8 mouse cellular contexts compared by ENCODE assay signal in the genomic region with DNA sequence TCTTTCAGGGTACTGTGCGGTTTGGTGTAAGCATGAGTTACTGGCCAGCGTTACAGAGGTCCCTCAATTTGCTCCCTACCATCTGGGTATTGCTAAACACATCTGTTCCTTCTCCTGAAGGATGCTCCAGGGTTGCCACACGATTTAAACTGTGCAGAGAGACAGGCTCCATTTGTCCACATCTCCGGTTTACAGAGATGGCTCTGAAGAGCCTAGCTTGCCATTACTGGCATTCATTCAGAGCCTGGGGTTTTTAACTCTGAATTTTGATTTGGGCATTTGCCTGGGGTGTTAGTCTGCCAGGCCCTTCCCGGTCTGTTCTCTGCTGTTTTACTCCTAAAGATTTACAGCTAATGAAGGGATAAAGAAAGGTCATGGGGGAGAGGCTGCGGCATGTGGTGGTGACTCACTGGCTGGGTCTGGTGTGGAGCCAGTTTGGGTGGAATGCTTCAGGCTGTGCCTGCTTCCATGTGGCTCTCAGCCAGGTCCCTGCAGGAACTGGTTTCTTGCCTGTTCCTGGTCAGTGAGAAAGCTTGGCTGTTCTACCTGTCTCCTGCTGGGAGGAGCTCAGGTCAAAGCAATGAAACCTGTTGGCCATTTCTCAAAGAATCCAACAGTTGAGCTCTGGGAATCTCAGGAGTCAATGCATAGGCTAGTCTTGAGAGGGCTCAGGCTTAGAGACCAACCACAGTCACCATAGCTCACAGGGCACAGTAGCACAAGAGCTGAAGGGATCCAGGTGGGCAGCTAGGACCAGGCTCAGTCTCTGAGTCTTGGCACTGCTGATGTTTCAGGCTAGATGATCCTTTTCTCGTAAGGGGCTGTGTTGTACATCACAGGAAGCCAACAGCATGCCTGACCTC.
DNase-seq lines count a peak whose midpoint lies in the region; ATAC-seq and TF ChIP-seq lines count a peak whose summit lies in the region.

No protein-coding gene starts in this region.

- peak; percentile 99 for DNase-seq in 3T3-L1 (ENCODE audit: low read depth, low spot score)
- peak; percentile 93 for DNase-seq in adrenal gland, adult 8-10 months
- peak; percentile 81 to 86 for DNase-seq in heart, postnatal 14 days
- peak; percentile 64 to 83 for DNase-seq in kidney, postnatal 4 days
- peak; percentile 71 for DNase-seq in midbrain, postnatal 0 days (ENCODE audit: low spot score)
- DNase-seq in yolk sac, embryonic 10.5 days (ENCODE audit: low spot score): peak; percentile 59
- no peak for DNase-seq in liver

- H3K4me2 ChIP-seq in forebrain, embryonic 12.5 days: no peak overlapping the region
- H3K4me2 ChIP-seq in midbrain, postnatal 0 days (ENCODE audit: low read depth, low read length, poor library complexity, severe bottlenecking): no peak overlapping the region

- intact Hi-C loops in heart, postnatal 14 days (cut with DNase I): no loop called here

- no peak for TF ChIP-seq CTCF in midbrain, postnatal 0 days (IDR thresholded peaks at IDR 0.05)

- H3K4me3 ChIP-seq in forebrain, embryonic 12.5 days (replicated peaks): no peak overlapping the region
- no peak overlapping the region for H3K4me3 ChIP-seq in midbrain, postnatal 0 days (ENCODE audit: low read depth, low read length)

- ATAC-seq in forebrain, embryonic 12.5 days (ENCODE audit: low FRiP score): peak; percentile 51; the same call in 1 of the 2 replicates
- ATAC-seq in midbrain, postnatal 0 days (ENCODE audit: low FRiP score): peak; percentile 71

- no peaks in the 10 kb centered on the region for H3K36me3 ChIP-seq in forebrain, embryonic 12.5 days (replicated peaks)
- no peaks in the 10 kb centered on the region for H3K36me3 ChIP-seq in midbrain, postnatal 0 days (ENCODE audit: insufficient read depth, low read length)

- no peak overlapping the region for H3K9ac ChIP-seq in forebrain, embryonic 12.5 days
- H3K9ac ChIP-seq in midbrain, postnatal 0 days (replicated peaks; ENCODE audit: low read length, poor library complexity, severe bottlenecking): no peak overlapping the region

- 62% methylated on average over 7 of the region's 7 CpGs for whole genome bisulfite sequencing in forebrain, embryonic 12.5 days
- 58% methylated on average over 7 of the region's 7 CpGs for WGBS in midbrain, postnatal 0 days

- H3K4me1 ChIP-seq in forebrain, embryonic 12.5 days: peaks cover 8% of the 10 kb centered on the region
- H3K4me1 ChIP-seq in midbrain, postnatal 0 days (ENCODE audit: insufficient read depth, low read length): no peaks in the 10 kb centered on the region

- no peaks in the 10 kb centered on the region for H3K9me3 ChIP-seq in forebrain, embryonic 12.5 days
- H3K9me3 ChIP-seq in midbrain, postnatal 0 days (ENCODE audit: low read length): no peaks in the 10 kb centered on the region

- no peak overlapping the region for H3K27ac ChIP-seq in forebrain, embryonic 12.5 days
- no peak overlapping the region for H3K27ac ChIP-seq in midbrain, postnatal 0 days (ENCODE audit: low read depth, low read length)

- no peaks in the 10 kb centered on the region for H3K27me3 ChIP-seq in forebrain, embryonic 12.5 days
- H3K27me3 ChIP-seq in midbrain, postnatal 0 days (ENCODE audit: insufficient read depth, low read length): no peaks in the 10 kb centered on the region
